Mouse (Mus musculus) c-Kit-positive CD71-negative TER-119-negative erythroid progenitor cells, embryonic 14.5 days (primary cell): ENCODE results near the gene Shd.
A peak's percentile ranks its signal among the peaks of the same experiment; 100 is the strongest.
"Not testable (repeated sequence)": the region's sequence is repeated elsewhere in the genome, so short reads cannot be mapped to it uniquely, and the experiment has no call there.

Source experiments
- DNase-seq: peaks from one replicate; pipeline ENCODE4 v3.0.0-alpha.2; 2013; ENCODE audit warnings: low read depth

Shd gene

DNA sequence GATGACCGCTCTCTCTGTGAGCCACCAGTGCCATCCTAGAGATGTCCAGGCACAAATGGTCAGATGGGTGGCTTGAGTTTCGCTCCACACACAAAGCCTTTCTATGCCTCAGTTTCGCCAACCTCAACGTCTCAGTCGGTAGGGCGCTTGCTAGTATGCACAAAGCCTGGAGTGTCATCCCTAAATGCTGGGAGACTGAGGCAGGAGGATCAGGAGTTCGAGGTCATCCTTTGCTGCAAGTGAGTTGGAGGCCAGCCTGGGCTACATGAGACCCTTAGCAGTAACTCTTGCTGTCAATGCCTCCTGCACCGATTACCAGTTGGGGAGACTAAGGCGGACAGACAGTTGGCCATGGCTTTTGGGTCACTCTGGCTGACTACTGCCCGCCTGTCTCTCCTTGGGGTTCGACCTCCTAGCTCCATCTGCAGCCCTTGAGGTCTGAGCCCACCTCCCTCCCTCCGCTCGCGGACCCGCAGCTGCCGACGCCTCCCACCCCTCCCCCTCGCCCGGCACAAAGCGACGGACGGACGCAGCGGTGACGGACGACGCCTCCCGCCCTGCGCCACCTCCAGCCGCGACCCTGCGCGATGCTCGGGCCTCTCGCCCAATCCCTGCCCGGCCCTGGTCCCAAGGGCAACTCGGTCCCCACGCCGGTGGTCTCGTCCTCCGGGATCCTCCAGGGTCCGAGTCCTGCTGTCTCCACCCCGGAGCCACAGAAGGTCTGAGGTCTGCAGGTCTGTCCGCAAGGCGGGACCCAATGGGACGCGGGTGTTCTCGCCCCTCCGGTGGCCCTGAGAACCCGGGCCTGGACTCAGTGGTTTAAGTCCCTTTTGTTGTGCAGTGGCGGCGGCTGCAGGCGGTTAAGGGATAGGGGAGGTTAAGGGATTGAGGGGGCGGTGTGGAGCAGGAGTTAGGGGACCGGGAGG lies at the start of gene Shd:
TSS of gene Shd (plus strand) at position 502 of the 926 bp plus-strand sequence.
- DNase-seq, result no peak

DNA sequence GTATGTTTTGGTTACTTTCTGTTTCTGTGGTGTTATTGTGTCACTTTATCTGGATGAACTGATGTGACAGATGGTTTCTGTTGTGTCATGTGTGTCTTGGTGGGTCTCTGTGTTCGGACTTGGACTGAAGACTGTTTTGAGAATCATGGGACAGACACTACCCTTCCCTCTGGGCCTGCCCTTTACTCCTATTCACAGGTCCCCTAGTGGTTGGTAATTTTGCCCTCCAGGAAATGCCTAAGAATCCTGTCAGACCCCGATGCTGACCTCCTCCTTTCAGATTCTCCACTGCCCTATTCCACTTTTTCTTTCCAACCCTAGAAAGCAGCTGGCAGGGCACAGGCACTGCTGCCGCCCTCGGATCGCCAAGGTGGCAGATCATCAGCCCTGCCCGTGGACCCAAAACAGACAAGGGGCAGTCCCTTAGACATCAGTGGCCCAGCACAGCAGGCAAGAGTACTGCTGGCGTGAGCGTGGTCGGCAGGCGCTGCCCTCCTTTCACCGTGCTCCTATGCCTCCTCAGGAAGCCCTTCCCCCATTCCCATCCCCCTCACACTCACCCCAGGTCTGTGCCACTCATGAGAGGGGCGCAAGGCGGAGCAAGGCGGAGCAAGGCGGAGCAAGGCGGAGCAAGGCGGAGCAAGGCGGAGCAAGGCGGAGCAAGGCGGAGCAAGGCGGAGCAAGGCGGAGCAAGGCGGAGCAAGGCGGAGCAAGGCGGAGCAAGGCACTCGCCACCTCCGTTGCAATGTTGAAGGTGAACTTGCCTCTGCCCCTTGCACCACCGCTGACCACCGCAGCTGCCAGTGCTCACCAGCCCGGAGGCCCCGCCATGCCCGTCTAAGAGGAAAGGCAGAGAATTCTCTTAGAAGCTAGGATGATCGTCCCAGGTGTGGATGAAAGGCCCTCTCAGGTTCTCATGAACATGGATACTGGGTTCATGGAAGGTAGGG lies 38.4 kb upstream of the Shd start:
- peak; percentile 48 for DNase-seq

DNA sequence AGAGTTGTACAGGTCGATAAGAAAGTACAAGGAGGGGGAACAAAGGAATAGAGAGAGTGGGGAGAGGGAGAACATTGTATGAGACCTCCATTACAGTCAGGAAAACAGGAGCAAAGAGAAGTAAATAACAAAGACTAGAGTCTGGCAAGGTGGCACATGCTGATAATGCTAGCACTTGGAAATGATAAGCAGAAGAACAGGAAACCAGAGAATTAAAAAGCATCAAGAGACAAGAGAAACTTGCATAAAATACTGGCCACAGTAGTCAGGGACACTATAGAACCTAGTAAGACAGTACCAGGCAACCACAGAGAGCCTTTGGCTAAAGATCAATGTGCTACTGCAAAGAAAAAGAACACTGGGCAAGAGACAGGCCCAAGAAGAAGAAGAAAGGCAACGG lies 37.6 kb upstream of the Shd start:
- no peak for DNase-seq

DNA sequence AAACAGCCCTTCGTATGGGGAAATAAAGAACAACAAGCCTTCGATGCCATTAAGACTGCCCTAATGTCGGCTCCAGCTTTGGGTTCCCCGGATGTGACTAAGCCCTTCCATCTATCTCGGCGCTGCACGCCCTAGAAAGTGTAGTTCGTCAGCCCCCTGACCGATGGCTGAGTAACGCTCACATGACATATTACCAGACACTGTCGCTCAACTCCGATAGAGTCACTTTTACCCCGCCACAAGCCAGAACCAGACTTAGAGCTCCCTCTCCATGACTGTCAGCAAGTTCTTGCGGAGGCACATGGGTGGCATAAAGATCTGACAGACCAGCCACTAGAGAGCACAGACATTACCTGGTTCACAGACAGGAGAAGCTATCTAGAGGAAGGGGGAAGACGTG lies 37.1 kb upstream of the Shd start:
- DNase-seq, result no peak

DNA sequence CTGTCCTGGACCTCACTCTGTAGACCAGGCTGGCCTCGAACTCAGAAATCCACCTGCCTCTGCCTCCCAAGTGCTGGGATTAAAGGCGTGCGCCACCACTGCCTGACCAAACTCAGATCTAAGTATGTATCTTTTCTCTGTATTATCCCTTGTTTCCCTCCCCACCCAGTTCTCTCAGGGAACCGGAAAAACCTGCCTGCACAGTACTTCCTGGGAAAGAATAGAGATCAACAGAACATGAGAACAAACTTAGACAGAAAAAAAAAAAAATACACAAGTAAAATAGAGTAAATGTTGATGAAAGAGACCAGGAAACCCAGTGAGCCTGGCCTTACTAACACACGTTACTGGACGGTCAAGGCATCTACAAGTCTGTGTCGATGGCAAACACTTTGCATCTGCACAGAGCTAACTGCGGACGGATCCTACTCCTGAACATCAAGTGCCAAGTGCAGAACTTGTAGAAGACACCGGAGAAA lies 25.8 kb upstream of the Shd start:
- DNase-seq, result not testable (repeated sequence)

DNA sequence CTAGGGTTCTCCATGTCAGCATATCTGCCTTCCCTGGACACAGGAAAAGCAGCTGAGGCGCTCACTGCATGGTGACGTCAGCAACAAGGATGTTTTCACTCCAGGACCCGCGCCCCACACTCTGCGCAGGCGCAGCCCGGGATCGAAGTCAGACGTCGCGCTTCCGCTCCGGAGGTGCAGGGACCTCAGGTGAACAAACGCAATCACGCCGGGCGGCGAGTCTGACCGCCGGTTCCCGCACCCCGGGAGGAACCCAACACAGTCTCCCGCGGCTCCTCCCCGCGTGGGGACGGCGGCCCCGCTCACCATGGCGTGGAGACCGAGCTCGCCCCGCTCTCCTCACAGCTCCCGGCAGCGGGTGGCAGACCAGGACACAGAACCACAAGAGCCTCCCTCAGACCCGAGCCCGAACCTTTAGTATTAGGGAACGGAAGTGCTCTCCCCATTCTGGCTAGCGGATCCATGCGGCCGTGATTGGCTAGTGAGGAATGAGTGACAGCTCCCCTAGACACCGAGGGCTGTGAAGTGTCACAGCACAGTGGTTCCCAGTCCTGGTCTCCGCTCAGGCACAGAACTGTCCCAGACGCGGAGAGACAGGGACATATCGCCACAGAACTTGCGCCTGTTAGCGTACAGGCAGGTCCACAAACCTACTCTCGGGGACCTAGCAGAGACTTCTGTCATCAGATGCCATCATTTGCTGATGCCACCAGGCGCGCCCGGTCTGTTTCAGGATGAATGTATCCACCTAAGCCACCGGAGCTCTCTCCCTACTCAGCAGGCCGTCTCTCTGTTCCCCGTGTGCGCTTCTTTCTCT lies 25.2 kb upstream of the Shd start:
- DNase-seq, result peak; percentile 47

DNA sequence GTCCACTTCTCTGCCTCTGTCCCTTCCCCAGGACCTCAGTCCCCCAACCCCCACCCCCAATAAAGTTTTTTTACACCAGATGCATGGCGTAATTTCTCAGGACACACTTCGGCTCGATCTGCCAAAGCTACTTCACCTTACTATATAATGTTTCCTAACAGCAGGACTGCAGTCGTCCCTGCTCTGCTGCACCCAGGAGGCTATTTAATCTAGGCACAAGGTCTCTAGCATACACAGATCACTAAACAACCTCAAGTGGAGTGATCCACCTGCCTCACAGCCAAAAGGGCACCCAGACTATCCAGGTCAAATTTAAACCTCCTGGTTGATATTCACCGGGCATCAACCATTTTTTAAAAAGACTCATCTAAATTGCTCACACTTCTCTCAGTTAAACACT lies 24.6 kb upstream of the Shd start:
- no peak for DNase-seq

DNA sequence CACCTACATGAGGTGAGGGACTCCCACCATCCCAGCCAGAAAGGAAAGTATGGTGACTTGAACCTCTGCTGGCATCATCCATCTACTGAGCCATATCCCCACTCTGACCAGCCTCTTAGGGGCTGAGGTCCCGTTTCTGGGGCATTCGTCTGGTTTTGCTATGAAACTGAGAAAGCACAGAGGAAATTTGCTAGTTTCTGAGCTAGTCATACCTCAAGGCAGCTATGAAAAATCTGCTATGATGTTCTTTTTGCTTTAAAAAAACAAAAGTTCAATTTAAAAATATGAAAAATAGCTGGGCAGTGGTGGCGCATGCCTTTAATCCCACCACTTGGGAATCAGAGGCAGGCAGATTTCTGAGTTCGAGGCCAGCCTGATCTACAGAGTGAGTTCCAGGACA lies 21.6 kb upstream of the Shd start:
- no peak for DNase-seq

DNA sequence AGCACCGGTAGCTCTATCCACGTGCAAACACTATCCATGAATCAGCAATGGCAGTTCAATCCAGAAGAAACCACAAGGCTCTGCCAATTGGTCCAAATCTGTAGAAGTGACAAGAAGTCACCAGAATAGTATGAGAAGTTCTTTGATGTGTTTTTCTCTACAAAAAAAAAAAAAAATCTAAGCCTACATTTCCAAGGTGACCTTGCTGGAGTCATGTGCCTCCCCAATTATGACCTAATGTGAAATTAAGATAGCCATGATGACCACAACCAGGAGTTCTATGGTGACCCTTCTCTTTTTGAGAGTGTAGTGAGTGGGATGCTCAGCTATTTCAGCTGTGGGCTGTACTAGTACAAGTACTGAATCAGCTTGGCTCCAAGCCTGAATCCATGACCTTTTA lies 20.9 kb upstream of the Shd start, which contains the start of gene Zfp119b:
TSS of gene Zfp119b (minus strand) at position 101 of the 400 bp plus-strand sequence.
- no peak for DNase-seq

DNA sequence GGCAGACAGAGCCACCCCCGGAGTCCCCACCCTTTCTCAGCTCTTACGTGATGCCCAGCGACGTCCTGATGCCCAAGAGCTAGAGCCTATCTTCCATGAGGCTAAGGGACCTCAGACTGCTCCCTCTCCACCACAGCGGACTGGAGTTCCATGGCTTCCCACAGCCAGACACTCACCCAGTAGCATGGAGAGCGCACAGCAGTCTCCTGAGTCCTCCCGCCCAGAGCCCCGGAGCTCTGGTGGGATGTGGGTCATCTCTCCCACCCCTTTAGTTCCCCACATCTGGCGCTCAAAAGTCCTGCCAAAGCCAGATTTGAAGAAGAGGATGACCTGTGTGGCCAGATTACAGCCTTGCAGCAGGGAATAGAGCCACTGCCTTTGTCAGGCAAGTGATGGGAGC lies 19.7 kb upstream of the Shd start:
- DNase-seq, result no peak

DNA sequence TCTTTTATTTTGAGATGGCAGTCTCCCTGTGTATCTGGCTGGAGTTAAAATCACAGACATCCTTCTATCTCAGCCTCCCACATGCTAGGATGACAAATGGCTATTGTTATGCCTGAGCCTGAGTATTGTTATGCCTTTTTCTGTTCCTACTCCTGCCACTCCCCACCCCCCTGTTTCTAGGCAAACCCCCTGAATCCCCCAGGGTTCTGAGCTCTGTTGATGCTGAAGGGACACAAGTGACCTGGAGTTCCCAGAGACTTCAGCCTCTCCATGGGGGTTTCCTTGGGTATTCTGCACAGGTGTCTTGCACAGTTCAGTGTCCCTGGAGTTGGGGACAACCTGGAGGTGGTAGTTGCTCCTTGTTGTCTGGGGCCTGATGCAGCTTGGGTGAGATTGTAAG lies 18.2 kb upstream of the Shd start:
- DNase-seq, result no peak

DNA sequence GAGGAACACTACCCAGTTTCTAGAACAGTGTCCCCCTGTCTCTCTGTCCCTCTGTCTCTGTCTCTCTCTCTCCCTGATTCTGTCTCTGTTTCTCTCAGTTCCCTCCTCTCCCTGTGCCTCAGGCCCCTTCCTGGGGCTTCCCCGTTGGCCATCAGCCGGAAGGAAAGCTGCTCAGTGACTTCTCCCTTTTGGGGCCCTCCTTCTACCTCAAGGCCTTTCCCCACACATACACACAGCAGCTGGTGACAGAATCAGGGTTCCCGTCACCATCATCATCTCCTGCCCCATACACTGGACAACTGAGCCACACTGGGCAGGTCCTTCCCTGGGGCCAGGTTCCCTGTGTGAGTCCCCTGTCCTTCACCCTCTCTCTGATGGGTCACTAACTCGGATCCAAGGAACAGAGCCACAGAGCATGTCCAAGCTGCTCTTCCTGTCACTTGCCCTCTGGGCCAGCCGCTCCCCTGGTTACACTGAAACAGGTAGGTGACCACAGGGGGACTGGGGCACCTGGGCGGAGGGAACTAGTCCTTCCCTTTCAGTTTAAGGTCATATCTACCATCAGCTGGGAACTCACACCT lies 17.7 kb upstream of the Shd start, which contains the start of gene Ebi3:
TSS of gene Ebi3 (plus strand) at position 194 of the 581 bp plus-strand sequence.
- no peak for DNase-seq

DNA sequence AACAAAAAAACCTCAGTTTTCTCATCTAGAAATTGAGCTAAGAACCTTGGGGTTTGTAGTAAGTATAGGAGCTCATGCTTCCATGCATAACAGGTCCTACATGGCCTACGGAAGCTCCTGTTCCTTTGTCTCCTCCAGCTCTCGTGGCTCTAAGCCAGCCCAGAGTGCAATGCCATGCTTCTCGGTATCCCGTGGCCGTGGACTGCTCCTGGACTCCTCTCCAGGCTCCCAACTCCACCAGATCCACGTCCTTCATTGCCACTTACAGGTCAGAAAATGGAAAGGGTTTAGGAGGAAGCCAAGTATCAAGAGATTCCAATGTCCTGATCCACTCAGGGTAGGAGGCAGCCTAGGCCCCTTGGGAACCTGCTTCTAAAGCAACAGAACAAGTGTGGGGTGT lies 16.5 kb upstream of the Shd start:
- no peak for DNase-seq

DNA sequence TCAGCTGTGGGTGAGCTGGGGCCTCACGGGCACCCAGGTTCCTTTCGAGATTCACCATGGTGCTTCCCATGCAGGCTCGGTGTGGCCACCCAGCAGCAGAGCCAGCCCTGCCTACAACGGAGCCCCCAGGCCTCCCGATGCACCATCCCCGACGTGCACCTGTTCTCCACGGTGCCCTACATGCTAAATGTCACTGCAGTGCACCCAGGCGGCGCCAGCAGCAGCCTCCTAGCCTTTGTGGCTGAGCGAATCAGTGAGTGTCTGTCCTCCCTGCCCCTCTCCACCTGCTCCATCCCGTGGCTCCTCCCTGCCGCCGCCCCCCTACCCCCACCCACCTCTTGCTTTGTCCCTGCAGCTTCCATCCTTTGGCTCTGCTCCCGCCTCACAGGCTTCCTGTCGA lies 16.0 kb upstream of the Shd start:
- DNase-seq, result no peak

DNA sequence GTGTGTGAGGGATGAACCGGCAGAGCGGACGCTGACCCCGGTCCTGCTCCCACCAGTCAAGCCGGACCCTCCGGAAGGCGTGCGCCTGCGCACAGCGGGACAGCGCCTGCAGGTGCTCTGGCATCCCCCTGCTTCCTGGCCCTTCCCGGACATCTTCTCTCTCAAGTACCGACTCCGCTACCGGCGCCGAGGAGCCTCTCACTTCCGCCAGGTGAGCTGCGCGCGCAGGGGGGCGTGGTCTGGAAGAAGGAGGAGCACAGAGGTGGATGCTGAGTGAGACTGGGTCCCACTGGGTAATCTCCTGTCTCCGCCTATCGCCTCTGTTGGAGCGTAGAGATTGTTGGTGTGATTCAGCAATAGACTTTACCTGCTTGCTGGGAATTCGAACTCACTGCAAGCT lies 14.1 kb upstream of the Shd start:
- DNase-seq, result peak; percentile 45

DNA sequence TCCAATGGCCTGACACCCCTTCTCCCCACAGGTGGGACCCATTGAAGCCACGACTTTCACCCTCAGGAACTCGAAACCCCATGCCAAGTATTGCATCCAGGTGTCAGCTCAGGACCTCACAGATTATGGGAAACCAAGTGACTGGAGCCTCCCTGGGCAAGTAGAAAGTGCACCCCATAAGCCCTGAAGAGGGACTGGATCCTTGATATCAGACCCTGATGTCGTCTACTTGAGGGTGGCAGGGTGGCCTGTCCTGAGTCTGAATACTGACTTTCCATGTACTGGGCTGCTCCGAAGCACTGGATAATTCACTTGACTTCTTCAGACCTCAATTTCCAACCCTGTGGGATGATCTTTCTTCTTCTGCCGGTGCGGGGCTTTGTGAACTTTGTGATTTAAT lies 13.7 kb upstream of the Shd start:
- DNase-seq, result no peak

DNA sequence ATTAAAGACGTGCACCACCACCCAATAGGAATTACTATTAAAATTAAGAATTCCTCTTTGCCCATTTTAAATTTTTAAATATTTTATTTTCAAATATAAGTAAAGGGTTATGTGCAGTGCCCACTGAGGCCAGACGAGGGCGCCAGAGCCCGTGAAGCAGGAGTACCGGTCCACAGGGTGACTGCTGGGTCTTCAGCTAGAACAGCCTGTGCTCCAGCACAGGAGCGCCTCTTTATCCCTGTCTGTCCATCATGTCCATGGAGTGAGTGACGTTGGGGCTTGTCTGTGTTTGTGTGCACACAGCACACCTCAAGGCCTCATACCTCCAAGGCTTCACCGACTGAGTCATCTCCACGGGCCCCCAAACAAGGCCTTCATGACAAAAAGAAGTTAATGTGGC lies 13.1 kb upstream of the Shd start:
- peak; percentile 59 for DNase-seq

DNA sequence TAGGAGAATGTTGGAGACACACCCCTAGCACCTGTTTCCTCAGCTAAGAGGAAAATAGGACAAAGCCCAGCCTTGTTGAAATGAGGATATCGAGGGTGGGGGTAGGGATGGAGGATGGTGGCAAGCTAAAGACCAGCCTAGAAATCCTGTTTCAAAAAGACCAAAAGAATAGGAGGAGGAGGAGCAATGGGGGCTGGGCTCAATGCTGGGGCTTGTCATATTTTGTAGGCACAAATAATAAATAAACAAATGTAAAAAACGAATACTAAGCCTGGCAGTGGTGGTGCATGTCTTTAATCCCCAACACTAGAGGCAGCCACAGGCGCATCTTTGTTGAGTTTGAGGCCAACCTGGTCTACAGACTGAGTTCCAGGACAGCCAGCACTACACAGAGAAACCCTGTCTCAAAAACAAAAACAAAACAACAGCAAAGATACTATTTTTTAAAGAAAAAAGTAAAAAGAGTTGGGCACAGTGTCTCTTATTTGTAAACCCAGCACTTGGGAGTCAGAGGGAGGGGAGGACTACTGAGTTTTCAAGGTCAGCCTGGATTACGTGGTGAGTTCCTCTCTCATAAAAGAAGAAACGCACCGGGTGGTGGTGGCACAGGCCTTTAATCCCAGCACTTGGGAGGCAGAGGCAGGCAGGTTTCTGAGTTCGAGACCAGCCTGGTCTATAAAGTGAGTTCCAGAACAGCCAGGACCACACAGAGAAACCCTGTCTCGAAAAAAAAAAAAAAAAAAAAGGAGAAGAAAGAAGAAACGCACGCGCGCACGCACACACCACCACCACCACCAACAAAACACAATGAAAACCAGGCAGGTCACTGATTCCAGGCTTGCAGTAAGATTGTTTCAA lies 12.3 kb upstream of the Shd start:
- DNase-seq, result no peak

DNA sequence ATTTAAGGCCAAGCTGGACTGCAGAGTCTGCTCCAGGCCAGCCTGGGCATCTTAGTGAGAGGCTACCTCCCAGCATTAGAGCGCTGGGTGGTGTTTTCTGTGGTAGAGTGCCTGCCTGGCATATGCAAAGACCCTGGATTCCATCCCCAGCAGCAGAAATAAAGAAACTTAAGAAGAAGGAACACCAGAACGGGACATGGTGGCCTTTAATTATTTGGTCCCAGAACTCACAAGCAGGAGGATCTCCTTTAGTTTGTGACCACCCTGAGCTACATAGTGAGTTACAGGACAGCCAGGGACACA lies 11.7 kb upstream of the Shd start:
- no peak for DNase-seq

DNA sequence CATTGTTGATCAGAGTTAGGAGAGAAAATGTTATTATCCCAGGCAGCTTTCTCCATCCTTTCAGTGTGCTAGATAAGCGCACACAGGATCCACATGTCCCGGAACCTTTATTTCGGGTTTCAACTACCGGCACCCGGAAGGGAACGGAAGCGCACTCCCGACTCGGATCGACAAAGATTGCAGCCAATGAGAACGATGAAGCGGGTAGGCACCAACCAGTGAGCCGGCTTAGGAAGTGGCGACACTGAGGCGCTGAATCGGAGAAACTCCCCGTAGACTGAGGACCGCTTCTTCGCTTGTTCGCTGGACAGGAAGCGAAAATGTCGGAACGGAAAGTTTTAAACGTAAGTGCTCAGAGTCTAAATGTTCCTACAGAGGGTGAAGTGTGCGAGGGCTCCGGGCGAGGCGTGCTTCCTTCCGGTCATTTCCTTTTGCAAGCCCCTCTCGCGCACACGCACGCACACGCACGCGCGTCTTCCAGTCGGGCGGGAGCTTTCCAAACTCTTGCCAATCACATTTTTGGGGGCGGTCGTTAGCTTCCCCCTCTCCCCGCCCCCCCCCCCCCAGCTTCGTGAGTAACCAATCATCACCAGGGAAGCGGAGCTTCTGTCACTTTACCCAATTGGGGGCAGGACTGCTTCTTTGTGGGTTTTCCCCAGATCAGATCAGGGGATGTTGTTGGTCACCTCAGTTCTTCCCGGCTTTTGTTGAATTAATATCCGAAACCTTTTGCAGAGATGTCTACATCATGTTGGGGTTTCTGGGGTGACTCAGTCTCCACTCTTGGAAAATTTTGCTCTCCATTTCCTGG lies 11.1 kb upstream of the Shd start, which contains the start of gene Yju2:
TSS of gene Yju2 (plus strand) at position 182 of the 811 bp plus-strand sequence.
- peak; percentile 93 for DNase-seq
